Mouse (Mus musculus) brain, embryonic 14.5 days (tissue): ENCODE measurements around the gene Asna1.

Experiments used
- CTCF ChIP-seq: fragments of 200-500 bp; IDR thresholded peaks from 2 replicates; pipeline ENCODE4 v1.5.1; 2012; ENCODE audit warnings: inconsistent platforms, mild to moderate bottlenecking, moderate library complexity, borderline replicate concordance; ENCODE audit not compliant: insufficient read depth, insufficient read length; ENCODE audit errors: extremely low read depth
- POLR2A ChIP-seq: fragments of 200-500 bp; IDR thresholded peaks from 2 replicates; pipeline ENCODE4 v1.6.1; 2012; ENCODE audit warnings: mild to moderate bottlenecking, inconsistent platforms, borderline replicate concordance; ENCODE audit not compliant: poor library complexity, insufficient read depth, insufficient read length, severe bottlenecking; ENCODE audit errors: extremely low read depth

DNA sequence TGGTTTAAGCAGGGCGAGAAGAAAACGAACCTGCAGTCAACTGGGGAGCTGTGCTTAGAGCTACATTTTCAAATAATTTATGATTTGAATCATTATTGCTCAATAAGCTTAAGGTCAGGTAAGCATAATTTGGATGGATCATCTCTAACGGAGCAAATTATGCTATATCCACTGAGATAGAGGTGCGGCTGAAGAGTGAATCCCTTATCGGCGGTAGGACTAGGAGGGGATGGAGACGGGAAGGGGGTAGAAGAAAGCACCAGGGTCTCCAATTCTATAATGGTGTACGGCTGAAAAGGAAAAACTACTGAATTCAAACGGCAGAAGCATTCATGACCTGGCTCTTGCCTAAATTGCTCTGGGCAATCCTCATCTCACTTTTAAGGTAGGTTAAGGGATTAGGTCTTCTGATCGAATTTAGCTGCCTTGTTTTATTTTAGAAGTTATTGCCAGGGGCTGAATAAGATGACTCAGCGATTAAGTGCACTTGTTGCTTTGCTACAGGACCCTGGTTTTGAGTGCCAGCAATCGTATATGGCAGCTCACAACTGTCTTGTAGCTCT lies 10.2 kb upstream of the Asna1 start:
- TF ChIP-seq POLR2A (no peak), CTCF (no peak)
